Mouse (Mus musculus) heart, postnatal 0 days (tissue): Measurements from ENCODE around the gene Ddx52. TPM values are rescaled to one million over a fixed set of nuclear protein-coding genes. Genes with fewer than 3 reads are reported as not detected.

Source experiments
- ATAC-seq: fragments of 200-750 bp; cut with Nextera tagmentation; 2 replicates; pipeline ENCODE4 v1.8.0; 2017; ENCODE audit warnings: low read depth, moderate number of reproducible peaks, moderate library complexity; ENCODE audit not compliant: insufficient read depth
- DNase-seq: peaks from one replicate; pipeline ENCODE4 v3.0.0-alpha.2; 2016; ENCODE audit warnings: low spot score
- H3K27ac ChIP-seq: fragments of 300-500 bp; sonication (generic); 2 replicates; pipeline ENCODE4 v1.5.1; 2014; ENCODE audit warnings: low read depth, mild to moderate bottlenecking
- H3K27me3 ChIP-seq: fragments of 300-500 bp; sonication (generic); 2 replicates; pipeline ENCODE4 v1.6.1; 2014; ENCODE audit warnings: low read length, mixed read lengths; ENCODE audit not compliant: control insufficient read depth, insufficient read depth
- H3K36me3 ChIP-seq: fragments of 300-500 bp; sonication (generic); replicated peaks from 2 replicates; pipeline ENCODE4 v1.6.1; 2014; ENCODE audit warnings: low read length, mixed read lengths; ENCODE audit not compliant: control insufficient read depth, insufficient read depth
- H3K4me1 ChIP-seq: fragments of 300-500 bp; sonication (generic); 2 replicates; pipeline ENCODE4 v1.6.1; 2014; ENCODE audit warnings: antibody characterized with exemption; ENCODE audit not compliant: control insufficient read depth, insufficient read depth
- H3K4me2 ChIP-seq: fragments of 300-500 bp; sonication (generic); 2 replicates; pipeline ENCODE4 v1.6.1; 2014; ENCODE audit warnings: low read depth, mild to moderate bottlenecking, low read length, moderate library complexity
- H3K4me3 ChIP-seq: fragments of 300-500 bp; sonication (generic); 2 replicates; pipeline ENCODE4 v1.5.1; 2014; ENCODE audit warnings: low read depth, low read length
- H3K9ac ChIP-seq: fragments of 300-500 bp; sonication (generic); replicated peaks from 2 replicates; pipeline ENCODE4 v1.6.1; 2014; ENCODE audit warnings: low read depth, low read length, mixed read lengths
- H3K9me3 ChIP-seq: fragments of 300-500 bp; sonication (generic); replicated peaks from 2 replicates; pipeline ENCODE4 v1.6.1; 2016; ENCODE audit warnings: low read length; ENCODE audit not compliant: control insufficient read depth
- CTCF ChIP-seq: IDR thresholded peaks from 2 replicates; pipeline ENCODE4 v1.5.1; 2016; ENCODE audit warnings: antibody characterized with exemption, control low read depth, low read depth
- EP300 ChIP-seq: IDR thresholded peaks from 2 replicates; pipeline ENCODE4 v1.6.1; 2016; ENCODE audit warnings: antibody characterized with exemption, low read depth
- WGBS: fragments of 180-500 bp; shearing (Covaris S2); extraction: QIAGEN DNeasy Blood & Tissue Kit; methylation state at CpG from one replicate; pipeline ENCODE4 v1.1.7; 2014; 5-methylcytosine and 5-hydroxymethylcytosine counted together
- polyA plus RNA-seq: library from polyadenylated mRNA; unstranded; fragments of >200 nt; fragmentation: Nextera tagmentation; extraction: Ambion mirVana; gene quantifications from 2 replicates; pipeline ENCODE4 v1.2.1, GENCODE M21; 2015
- total RNA-seq: library from RNA; depleted of rRNA; stranded (reverse); fragments of >200 nt; gene quantifications from 2 replicates; pipeline ENCODE4 v1.2.3, GENCODE M21; 2014; ENCODE audit warnings: low replicate concordance; rRNA removed

The Ddx52 gene
- total and polyA plus RNA-seq, 2 experiments from 2014 or later: 9.4 to 13.9 TPM

- H3K9ac ChIP-seq: no peak overlapping the region
- 65% methylated on average over 12 of the region's 12 CpGs for WGBS
These were observed 69.2 kb downstream of the Ddx52 start for GRCm38 (mm10) chr11:84011050-84011449.

GRCm38 (mm10) chr11:84011576-84011975 lies 69.7 kb downstream of the Ddx52 start:
- Histone ChIP-seq H3K9me3 (no peaks in the 10 kb centered on the region), H3K27ac (no peak overlapping the region), H3K4me1 (no peaks in the 10 kb centered on the region), H3K4me2 (no peak overlapping the region), H3K36me3 (peaks cover 22% of the 10 kb centered on the region), H3K9ac (no peak overlapping the region), H3K4me3 (no peak overlapping the region), H3K27me3 (no peaks in the 10 kb centered on the region)
- no peak for ATAC-seq
- no peak for DNase-seq
- WGBS: 80% methylated on average over 2 of the region's 2 CpGs
- TF ChIP-seq CTCF (no peak), EP300 (no peak)

More at GRCm38 (mm10) chr11:84011050-84011449, 69.2 kb downstream of the Ddx52 start:
- DNase-seq (no peak), ATAC-seq (no peak)
- TF ChIP-seq EP300: no peak
- no peak for TF ChIP-seq CTCF
- Histone ChIP-seq H3K27me3 (no peaks in the 10 kb centered on the region), H3K4me3 (no peak overlapping the region), H3K4me2 (no peak overlapping the region), H3K36me3 (peaks cover 27% of the 10 kb centered on the region), H3K4me1 (no peaks in the 10 kb centered on the region), H3K9me3 (no peaks in the 10 kb centered on the region), H3K27ac (no peak overlapping the region)

Other genes with a start within 250 kb of the Ddx52 start
- 9.8 TPM in 1 of 2 replicates, not detected in the other for gene Wfdc17, start 238.1 kb upstream of the Ddx52 start, total RNA-seq
- gene Wfdc17, start 238.1 kb upstream of the Ddx52 start, polyA plus RNA-seq: 2.9 and 3.7 TPM in 2 replicates
- gene Wfdc18, start 233.0 kb upstream of the Ddx52 start, total RNA-seq: not detected in 2 replicates
- gene Wfdc18, start 233.0 kb upstream of the Ddx52 start, polyA plus RNA-seq: 3.3 and 4.6 TPM in 2 replicates
- not detected in 2 replicates for gene Wfdc21, start 195.1 kb upstream of the Ddx52 start, total RNA-seq
- gene Wfdc21, start 195.1 kb upstream of the Ddx52 start, polyA plus RNA-seq: 0.52 and 0.82 TPM in 2 replicates
- 10.2 and 15.1 TPM in 2 replicates for gene Heatr6, start 188.4 kb upstream of the Ddx52 start, total RNA-seq
- 8.9 and 9.6 TPM in 2 replicates for gene Heatr6, start 188.4 kb upstream of the Ddx52 start, polyA plus RNA-seq
- not detected in 2 replicates for gene Hnf1b, start 92.0 kb upstream of the Ddx52 start, total RNA-seq
- 0.05 TPM in 1 of 2 replicates, not detected in the other for gene Hnf1b, start 92.0 kb upstream of the Ddx52 start, polyA plus RNA-seq
- gene Synrg, start 22.4 kb downstream of the Ddx52 start, total RNA-seq: 8.9 and 13.3 TPM in 2 replicates
- gene Synrg, start 22.4 kb downstream of the Ddx52 start, polyA plus RNA-seq: 5.0 and 5.6 TPM in 2 replicates
- gene Dusp14, start 127.2 kb downstream of the Ddx52 start, total RNA-seq: 1.3 and 8.2 TPM in 2 replicates
- gene Dusp14, start 127.2 kb downstream of the Ddx52 start, polyA plus RNA-seq: 1.4 and 2.4 TPM in 2 replicates
- 2.2 and 4.3 TPM in 2 replicates for gene Tada2a, start 187.5 kb downstream of the Ddx52 start, total RNA-seq
- gene Tada2a, start 187.5 kb downstream of the Ddx52 start, polyA plus RNA-seq: 10.3 and 10.4 TPM in 2 replicates
- 11.5 and 24.4 TPM in 2 replicates for gene Acaca, start 187.6 kb downstream of the Ddx52 start, total RNA-seq
- gene Acaca, start 187.6 kb downstream of the Ddx52 start, polyA plus RNA-seq: 2.5 and 3.0 TPM in 2 replicates
- gene Gm11437, start 225.4 kb downstream of the Ddx52 start, total RNA-seq: not detected in 2 replicates
- not detected in 2 replicates for gene Gm11437, start 225.4 kb downstream of the Ddx52 start, polyA plus RNA-seq